Mouse (Mus musculus) erythroblast, embryonic 14.5 days (primary cell): ENCODE measurements around the gene Gm8122.
"Not testable (repeated sequence)": the region's sequence is repeated elsewhere in the genome, so short reads cannot be mapped to it uniquely, and the experiment has no call there.

Source experiments
- GATA1 ChIP-seq: IDR thresholded peaks from 2 replicates; pipeline ENCODE4 v1.6.1; 2012; ENCODE audit warnings: low read length, inconsistent platforms, mixed read lengths
- TAL1 ChIP-seq: IDR thresholded peaks from 3 replicates; pipeline ENCODE4 v1.6.1; 2012; ENCODE audit warnings: low read length, inconsistent platforms, mixed read lengths

DNA sequence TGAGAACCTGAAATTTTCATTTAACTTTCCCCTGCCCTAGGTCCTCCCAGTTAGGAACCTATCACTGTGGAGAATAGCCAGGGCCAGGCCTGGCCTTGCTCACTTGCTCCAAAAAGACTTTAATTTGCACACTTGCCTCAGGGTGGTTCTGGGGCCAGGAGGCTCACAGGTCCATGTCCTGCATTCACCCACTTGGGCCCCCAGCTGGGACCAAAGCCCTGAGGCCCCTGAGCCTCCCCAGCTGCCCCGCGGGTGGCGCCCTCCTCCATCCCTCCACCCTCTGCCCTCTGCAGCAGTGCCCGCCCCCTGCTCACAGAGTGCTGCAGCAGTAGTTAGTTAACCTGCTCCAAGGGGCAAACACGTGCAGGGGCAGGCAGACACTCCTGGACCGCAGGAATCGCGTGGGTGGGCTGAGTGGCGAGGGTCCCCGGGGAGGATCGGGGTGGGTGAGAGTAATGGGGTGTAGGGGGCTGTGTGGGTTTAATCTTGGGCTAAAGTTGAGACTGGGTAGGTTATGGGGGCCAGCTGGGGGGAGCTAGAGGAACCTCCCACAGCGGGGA is 14.6 kb upstream of the Gm8122 start:
- TF ChIP-seq GATA1, TAL1: not testable (repeated sequence)
